Mouse (Mus musculus) c-Kit-positive CD71-positive TER-119-positive erythroid progenitor cells, embryonic 14.5 days (primary cell): ENCODE measurements around the gene Arhgap18.

Experiments
- DNase-seq: peaks from one replicate; pipeline ENCODE4 v3.0.0-alpha.2; 2013; ENCODE audit warnings: low spot score

Arhgap18 gene

GRCm38 (mm10) chr10:26832068-26832467, 78.8 kb downstream of the Arhgap18 start:
- peak; percentile 36 for DNase-seq

GRCm38 (mm10) chr10:26832669-26833249, 79.5 kb downstream of the Arhgap18 start:
- DNase-seq, result peak; percentile 54

DNA sequence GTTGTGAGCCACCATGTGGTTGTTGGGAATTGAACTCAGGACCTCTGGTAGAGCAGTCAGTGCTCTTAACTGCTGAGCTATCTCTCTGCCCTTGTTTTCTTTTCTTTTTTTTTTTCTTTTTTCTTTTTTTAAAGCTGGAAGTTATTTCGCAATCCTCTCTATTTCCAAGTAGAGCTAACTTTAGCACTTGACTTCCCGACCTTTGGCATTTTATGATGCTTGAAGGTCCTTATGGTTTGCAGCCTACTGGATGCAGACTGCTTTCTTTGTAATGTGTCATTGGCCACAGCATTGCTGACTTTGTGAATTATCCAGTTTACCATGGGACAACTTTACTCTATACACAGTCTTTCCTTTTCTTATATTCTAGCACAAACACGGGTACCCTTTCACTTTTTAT, 80.2 kb downstream of the Arhgap18 start:
- no peak for DNase-seq

DNA sequence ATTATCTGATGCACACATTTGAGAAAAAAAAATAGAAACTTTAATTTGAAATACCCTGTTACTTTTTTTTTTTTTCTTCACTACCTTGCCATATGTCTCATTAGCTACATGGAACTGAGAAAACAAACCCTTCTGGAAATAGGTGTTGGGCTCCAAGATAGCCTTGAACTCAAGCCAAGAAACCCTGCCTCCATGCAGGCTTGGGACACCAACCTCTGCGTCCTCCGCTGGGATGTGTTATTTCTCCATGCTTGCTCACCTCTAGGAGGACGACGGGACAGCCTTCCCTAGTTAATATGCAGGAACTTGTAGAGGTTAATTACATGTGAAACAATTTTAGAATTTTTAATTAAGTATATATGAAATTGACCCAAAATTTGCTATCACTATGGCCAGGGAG, 96.1 kb downstream of the Arhgap18 start:
- no peak for DNase-seq

DNA sequence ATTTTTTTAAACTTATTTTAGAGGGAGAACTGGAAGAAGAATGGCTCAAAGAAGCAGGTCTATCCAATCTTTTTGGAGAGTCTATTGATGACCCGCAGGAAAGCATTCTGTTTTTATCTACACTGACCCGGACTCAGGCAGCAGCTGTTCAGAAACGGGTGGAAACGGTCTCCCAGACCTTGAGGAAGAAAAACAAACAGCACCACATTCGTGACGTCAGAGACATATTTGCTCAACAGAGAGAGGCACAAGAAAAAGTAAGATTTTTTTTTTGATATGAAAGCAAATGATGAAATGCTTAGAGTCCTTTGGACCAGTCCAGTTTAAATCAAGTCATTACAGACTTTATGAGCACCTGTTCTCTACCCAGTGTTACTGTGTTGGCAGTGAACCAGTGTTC, 96.6 kb downstream of the Arhgap18 start:
- no peak for DNase-seq

DNA sequence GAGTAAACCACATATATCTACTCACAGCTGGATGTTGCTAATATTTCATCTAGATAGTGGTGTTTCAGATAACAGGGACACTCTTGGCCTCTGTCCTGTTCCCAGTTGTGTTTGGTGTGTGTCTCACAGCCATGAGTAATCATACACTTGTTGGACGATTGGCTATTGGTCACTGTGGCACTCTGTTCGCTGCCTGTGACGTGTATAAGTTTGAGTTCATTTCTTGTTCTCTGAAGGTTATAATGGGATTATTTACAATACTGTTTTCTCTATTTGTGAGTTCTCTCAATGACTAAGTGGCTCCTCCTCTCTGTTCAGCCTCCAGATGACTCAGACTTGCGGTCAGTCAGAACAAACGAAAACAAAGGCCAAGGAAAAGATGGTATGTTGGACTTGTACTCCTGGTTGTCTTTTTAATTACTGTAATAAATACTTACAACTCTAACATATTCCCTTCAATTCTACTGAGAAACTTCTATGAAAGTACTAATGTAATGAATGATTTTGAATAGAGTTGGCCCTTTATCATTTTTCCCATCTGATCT, 101.4 kb downstream of the Arhgap18 start:
- no peak for DNase-seq

GRCm38 (mm10) chr10:26855851-26856535, 102.8 kb downstream of the Arhgap18 start:
- DNase-seq, result no peak

GRCm38 (mm10) chr10:26857583-26857982, 104.4 kb downstream of the Arhgap18 start:
- DNase-seq, result no peak

DNA sequence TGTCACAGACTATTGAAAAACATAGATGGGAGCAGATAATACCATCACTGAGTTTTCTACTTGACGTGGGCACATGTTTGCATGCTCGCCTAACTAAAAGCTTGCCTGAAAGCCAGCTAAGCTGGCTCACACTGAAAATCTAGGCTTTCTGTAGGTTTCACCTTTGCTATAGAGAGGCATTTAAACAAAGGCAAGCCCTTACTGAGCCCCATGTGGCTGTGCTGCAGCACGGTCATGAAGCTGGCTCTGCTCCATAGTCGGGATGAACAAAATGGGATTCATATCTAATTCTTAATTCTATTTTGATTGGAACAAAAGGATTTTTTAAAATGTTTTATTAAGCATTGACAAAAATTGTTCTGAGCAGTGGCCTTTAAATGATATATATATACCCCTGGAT, 105.3 kb downstream of the Arhgap18 start:
- DNase-seq, result no peak

DNA sequence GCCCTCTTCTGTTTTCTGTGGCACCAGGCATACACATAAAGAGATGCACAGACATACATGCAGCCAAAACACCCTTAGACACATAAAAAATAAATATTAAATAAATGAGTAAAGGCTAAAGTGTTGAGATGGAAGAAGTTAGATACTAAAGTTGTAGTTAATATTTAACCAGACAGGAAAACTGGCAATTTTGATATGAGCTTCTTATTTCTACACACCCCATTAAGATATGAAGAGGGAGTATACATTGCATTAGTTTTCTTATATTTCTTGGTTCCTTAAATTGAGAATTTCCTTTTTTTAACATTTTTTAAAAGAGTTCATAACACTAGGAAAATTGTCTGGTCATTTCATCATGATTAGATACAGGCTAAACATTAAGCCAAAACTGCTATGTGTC, 108.0 kb downstream of the Arhgap18 start:
- no peak for DNase-seq

DNA sequence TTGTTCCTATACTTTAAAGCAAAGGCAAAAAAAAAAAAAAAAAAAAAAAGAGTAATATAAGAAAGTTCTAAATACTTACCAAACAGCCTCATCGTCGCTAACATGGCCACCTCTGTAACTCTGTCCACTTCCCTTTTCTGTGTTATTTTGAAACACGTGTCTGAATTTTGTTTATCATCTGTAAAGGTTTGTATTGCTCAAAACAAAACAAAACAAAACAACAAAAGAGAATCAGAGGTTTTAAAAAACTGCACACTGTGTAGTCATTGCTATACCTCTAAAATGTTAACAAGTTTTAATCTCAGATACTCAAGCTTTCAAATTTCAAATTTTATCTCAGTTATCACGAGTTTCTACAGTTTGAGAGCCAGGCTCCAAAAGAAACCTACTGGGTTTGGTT, 109.0 kb downstream of the Arhgap18 start:
- DNase-seq, result no peak

DNA sequence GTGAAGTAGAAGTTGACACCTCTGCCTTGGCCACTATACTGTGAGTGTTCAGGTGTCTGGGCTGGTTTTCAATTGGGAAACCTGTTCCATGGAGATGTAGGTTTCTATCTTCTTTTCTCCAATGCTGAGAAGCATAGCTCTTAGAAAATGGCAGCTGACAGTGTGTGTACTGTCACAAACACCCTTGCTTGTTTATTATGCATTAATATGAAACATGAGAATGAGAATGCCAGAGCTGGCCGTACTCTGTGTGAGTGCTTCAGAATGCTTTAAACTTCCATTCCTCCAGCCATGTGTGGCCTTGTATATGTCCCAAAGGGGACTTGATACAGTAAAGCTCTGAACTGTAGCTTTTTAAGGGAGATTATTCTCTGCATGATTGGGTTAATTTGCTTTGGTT, 110.8 kb downstream of the Arhgap18 start:
- DNase-seq, result no peak

- DNase-seq, result no peak
Observed at GRCm38 (mm10) chr10:26870802-26871201, 117.6 kb downstream of the Arhgap18 start.

- DNase-seq, result no peak
Observed at GRCm38 (mm10) chr10:26877309-26877708, 124.1 kb downstream of the Arhgap18 start.

DNA sequence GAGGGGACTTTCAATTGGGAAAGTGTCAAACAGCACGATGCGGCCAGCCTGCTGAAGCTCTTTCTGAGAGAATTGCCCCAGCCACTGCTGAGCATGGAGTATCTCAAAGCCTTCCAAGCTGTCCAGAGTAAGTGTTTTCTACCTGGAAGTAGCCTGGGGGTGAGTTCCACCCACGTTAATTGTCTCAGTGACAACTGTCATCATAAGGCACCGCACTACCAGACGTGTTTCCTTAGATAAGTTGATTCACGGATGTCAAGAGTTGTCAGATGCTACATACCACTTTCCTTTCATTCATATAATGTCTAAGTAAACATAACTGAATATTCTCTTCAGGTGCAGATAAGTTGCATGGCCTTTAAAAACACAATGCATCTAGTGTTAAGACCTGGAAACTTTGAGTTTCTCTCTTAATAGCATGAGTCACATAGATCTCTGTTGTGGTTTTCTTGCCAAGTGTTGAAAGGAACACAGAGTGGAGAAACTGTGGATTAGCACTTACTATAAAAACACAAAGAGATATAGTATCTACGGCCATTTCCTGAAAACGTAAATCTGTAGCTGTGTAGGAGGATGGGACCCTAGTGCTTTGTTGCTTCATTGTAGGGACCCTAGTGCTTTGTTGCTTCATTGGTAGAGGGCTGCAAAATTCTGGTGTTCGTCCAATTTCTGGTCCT, 125.8 kb downstream of the Arhgap18 start:
- DNase-seq, result no peak

DNA sequence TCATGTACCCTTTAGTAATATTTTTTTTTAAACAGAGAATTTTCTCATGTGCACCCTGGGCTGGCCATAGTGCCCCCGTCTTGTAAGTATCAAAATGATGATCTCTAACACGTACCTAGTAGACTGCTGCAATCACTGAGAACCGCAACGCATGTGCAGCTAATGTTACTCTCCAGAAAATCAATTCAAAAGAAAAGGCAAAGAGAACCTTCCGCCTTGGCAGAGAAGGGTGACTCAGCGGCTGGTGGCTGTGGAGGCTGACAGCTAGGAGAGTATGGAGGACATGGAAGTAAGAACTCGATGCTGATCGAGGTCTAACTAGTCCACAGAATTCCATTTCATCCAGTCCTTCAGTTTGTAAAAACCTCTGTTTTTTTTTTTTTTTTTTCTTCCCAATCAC, 131.7 kb downstream of the Arhgap18 start:
- no peak for DNase-seq

DNA sequence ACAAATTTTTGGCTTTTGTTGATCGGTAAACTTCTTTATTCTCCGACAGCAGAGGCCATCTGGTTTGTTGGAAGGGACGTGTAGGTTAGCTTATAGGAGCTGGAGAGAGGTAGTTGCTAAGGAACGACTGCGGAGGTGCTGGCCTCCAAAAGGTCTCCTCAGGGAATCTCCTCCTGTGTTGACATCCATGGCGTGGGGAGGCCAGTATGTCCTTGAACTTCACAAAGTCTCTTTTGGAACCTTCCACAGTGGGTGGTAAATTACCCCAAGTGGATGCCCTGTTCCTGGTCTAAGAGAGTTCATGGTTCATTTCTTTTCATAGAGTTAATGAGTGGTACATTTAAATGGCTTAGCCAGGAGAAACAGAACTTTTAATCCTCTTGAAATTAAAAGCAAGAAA, 136.0 kb downstream of the Arhgap18 start:
- no peak for DNase-seq

DNA sequence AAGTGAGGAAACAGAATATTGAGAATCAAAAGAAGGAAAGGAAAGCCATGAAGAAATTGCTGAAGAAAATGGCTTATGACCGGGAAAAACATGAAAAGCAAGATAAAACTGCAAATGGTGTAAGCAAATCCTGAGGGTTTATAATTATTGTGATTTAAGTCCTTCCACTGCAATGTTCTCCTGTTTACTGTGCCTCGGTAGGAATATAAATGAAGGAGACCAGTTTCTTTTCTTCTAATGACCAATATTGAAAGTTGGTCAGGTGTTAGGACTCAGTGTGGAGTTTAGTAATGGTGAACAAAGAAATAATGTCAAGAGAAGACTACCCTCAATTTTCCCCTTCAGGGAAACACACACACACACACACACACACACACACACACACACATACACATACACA, 136.5 kb downstream of the Arhgap18 start:
- DNase-seq, result no peak

DNA sequence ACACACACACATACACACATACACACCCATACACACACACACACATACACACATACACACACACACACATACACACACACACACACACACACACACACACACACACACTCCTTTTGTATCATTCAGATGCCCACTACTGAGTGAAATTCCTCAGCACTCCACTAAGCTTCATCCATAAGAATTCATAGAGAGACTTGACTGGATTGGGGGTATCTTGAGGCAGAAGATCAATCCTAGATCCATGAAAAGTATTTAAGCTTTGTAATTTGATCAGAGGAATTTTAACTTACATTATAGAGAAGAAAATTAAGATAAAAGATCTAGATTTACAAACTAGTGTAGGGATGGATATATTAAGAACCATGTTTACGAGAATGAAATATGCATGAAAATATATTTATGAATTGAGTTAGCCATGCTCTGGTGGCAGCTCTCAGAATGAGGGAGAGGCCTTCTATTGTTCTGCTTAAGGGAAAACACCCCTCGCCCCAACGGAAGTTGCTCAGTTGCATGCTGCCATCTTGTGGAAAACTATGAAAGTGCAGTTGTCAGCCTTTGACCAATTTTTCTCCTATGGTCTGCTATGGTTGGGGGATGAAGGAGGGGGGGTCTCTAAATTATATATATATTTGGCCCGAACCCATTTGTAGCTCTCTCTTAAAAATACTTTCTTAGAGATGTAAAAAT, 137.2 kb downstream of the Arhgap18 start:
- DNase-seq, result peak; percentile 36

DNA sequence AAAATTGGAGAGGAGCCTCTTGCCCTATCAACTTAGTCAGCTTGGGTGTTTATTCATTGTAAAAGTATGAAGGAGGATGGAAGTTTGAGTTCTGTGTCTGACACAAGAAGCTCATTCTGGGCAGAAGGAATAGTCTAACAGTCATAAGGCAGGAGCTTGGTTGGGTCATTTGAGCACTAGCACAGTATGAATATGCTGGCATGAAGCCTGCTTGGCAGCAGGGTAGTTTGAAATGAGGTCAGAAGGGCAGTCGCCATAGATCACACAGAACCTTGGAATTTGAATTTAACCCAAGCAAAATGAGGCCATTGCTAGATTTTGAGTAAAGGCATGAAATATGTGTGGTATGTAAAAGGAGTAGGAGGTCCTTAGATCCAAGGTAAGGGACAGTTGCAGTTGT, 139.9 kb downstream of the Arhgap18 start:
- no peak for DNase-seq

DNA sequence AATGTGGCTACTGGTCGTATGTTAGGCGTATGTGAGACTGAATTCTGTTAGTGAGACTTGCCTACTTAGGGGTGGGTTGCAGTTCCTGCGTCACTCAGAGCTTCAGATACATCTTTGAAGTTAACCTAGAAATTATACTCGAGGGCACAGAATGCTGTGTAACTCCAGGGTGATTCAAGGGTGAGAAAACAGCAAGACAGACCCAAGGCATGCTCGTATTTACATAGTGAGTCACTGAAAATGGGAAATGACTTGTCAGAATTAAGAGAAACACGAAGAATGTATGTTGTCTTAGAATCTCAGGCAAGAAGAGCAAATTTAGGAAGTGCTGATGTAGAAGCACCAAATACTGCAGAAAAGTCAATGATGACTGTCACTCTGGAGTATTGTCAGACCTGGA, 142.5 kb downstream of the Arhgap18 start:
- DNase-seq, result no peak

DNA sequence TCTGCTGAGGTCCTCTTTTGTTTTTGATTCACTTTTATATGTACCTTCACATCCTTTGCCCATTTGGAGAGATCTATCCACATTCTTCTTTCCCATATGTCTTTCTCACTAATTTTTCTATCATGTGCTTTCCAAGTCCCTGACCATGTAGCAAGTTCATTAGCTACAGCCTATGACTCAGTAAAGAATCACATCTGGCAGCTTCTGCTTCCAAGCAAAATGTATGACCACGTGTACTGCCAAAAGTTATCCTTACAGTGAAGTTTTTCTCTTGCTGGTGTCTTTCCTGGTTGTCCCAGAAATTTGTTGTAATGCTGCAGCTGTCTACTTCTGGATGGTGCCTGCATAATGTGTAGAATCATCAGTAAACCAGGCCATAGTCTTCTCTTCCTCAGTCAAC, 147.2 kb downstream of the Arhgap18 start:
- no peak for DNase-seq

DNA sequence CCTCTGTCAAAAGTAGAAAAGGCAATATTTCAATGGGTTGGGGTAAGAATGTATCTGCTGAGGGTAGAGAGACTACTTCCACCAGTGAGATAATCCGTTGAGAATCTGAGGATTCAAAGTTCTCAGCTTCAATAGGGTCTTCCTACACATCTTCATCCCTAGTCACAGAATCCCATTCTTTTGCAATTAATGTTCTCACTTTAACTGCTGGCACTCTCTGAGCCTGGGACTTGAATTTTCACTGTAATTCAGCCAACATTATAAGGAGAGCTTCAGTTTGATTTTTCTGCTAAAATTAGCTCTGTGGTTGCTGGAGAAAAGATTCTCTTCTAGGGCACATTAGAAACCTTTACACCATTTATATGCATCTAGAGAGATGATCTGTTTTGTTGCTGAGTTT, 150.6 kb downstream of the Arhgap18 start:
- DNase-seq, result no peak
